ENCODE assay signal across 9 mouse cellular contexts in the genomic region with DNA sequence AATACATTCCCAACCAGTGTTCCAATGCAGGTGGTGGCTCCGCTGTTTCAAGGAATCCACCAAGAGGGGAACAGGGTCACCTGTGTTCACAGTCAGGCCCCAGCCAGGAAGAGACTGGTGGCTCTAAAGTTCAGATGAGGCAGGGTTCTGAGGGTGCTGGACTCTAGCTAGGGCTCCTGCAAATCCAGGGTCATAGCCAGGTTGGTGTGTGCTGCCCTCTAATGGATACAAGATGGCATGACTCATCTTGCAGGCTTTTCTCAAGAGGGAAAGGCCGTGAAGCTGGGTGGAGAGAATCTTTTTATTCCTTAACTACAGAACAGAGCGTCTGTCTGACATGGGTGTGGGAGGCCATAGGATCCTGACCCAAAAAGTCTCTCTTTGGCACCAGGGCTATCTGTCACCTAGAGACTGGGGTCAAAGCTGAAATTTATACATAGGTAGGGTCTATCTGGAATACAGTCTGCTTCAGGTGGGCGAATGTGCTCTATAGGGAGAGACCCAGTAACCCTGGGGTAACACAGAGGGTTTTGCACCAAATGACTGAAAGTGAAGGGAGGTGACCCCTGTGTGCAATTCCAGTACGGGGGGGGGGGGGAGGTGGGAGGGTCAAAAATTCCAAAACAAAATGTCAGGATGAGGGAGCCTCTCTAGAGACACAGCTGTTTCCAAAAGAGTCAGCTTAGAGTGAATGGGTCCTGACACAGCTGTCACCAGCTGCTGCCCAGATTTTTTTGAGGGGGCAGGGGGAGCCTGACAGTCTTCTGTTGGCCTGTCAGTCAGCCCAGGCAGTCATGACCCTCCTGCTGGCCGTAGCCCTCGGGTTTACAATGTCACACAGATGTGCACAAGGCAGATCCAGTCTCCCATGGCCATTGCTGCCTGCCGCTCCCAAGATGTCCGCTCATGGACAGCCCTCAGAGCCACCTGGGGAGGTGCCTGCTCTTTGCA. TPM values are rescaled to one million over a fixed set of nuclear protein-coding genes. Genes with fewer than 3 reads are reported as not detected.
A peak's percentile ranks its signal among the peaks of the same experiment; 100 is the strongest.
DNase-seq lines count a peak whose midpoint lies in the region; ATAC-seq and TF ChIP-seq lines count a peak whose summit lies in the region.
"Had no signal": no experiment of that assay in that cellular context is flagged by ENCODE, and none has a peak within 500 bp of the region (broad histone marks: within the 10 kb centered on the region; RNA-seq: fewer than 3 reads in every experiment).

No protein-coding gene starts in this region.

- no peak overlapping the region for H3K4me2 ChIP-seq in forebrain, embryonic 15.5 days (replicated peaks)
- H3K4me2 ChIP-seq in midbrain, embryonic 14.5 days (ENCODE audit: low read length): no peak overlapping the region

- 0 out of 2 replicates have a peak, but pooled peaks have one; percentile 38 for ATAC-seq in forebrain, embryonic 15.5 days (replicated peaks)
- ATAC-seq in midbrain, embryonic 14.5 days (ENCODE audit: low FRiP score, low TSS enrichment): 0 out of 2 replicates have a peak, but pooled peaks have one; percentile 7

- intact Hi-C loops in gastrocnemius, adult 2 months (cut with DNase I): no loop called here
- intact Hi-C loops in gastrocnemius, postnatal 14 days (cut with DNase I; ENCODE audit: low total_unique reads): no loop called here

- no peak overlapping the region for H3K9ac ChIP-seq in forebrain, embryonic 15.5 days (replicated peaks)
- H3K9ac ChIP-seq in midbrain, embryonic 14.5 days (replicated peaks; ENCODE audit: low read length): no peak overlapping the region

- H3K9me3 ChIP-seq in forebrain, embryonic 15.5 days: no peaks in the 10 kb centered on the region
- H3K9me3 ChIP-seq in midbrain, embryonic 14.5 days (ENCODE audit: control insufficient read depth, low read length): no peaks in the 10 kb centered on the region

- no peak overlapping the region for H3K27ac ChIP-seq in gastrocnemius, adult 2 months
- H3K27ac ChIP-seq in forebrain, embryonic 15.5 days (replicated peaks): no peak overlapping the region
- no peak overlapping the region for H3K27ac ChIP-seq in midbrain, embryonic 14.5 days (replicated peaks; ENCODE audit: low read depth, low read length)

- no peak overlapping the region for H3K4me3 ChIP-seq in gastrocnemius, adult 2 months
- H3K4me3 ChIP-seq in forebrain, embryonic 15.5 days: no peak overlapping the region
- H3K4me3 ChIP-seq in midbrain, embryonic 14.5 days (replicated peaks; ENCODE audit: low read depth, low read length): no peak overlapping the region

- WGBS in forebrain, embryonic 15.5 days: 65% methylated on average over 9 of the region's 9 CpGs
- whole genome bisulfite sequencing in midbrain, embryonic 14.5 days: 55% methylated on average over 9 of the region's 9 CpGs

- no peaks in the 10 kb centered on the region for H3K27me3 ChIP-seq in forebrain, embryonic 15.5 days
- H3K27me3 ChIP-seq in midbrain, embryonic 14.5 days (ENCODE audit: control insufficient read depth, insufficient read depth, low read length): no peaks in the 10 kb centered on the region

- H3K4me1 ChIP-seq in forebrain, embryonic 15.5 days: no peaks in the 10 kb centered on the region
- no peaks in the 10 kb centered on the region for H3K4me1 ChIP-seq in midbrain, embryonic 14.5 days (ENCODE audit: control insufficient read depth, insufficient read depth, low read length)

- peak; percentile 62 for TF ChIP-seq CTCF in gastrocnemius, adult 2 months (IDR thresholded peaks at IDR 0.05)

- H3K36me3 ChIP-seq in forebrain, embryonic 15.5 days: no peaks in the 10 kb centered on the region
- H3K36me3 ChIP-seq in midbrain, embryonic 14.5 days (ENCODE audit: control insufficient read depth, insufficient read depth, low read length): no peaks in the 10 kb centered on the region

- peak; percentile 24 for DNase-seq in gastrocnemius, adult 2 months
- DNase-seq in gastrocnemius, postnatal 14 days: no peak
- DNase-seq in 416B (ENCODE audit: low read depth): peak; percentile 66
- DNase-seq in adrenal gland, postnatal 14 days: peak; percentile 45
- peak; percentile 33 for DNase-seq in kidney, postnatal 10 days
- DNase-seq in midbrain, embryonic 14.5 days: peak; percentile 66
- DNase-seq in spleen, postnatal 10 days (ENCODE audit: low spot score in 2 of 2): no peak

RNA-seq across cellular contexts. Expression of a gene that starts 44.2 kb away (rescaled TPM):
- total RNA-seq in gastrocnemius, adult 2 months (2021): not detected
- total RNA-seq in gastrocnemius, postnatal 14 days (2021): not detected
- not detected in 2 replicates for total RNA-seq in adrenal gland, postnatal 14 days (2021)
- polyA plus RNA-seq in forebrain, embryonic 15.5 days (2015; fragmentation: Nextera tagmentation; extraction: Ambion mirVana): not detected in 2 replicates
- polyA plus RNA-seq in midbrain, embryonic 14.5 days (2014; fragmentation: Nextera tagmentation; extraction: Ambion mirVana): not detected in 2 replicates
- total RNA-seq: left cerebral cortex, postnatal 25 days had no signal

Comparison
In these comparisons a context has a peak if more than half of its experiments do, and no peak if none do; other contexts are left out.
1. DNase-seq: peak in gastrocnemius, adult 2 months (single experiment), 416B (single experiment), adrenal gland, postnatal 14 days (single experiment), kidney, postnatal 10 days (single experiment) and midbrain, embryonic 14.5 days (single experiment); none in gastrocnemius, postnatal 14 days (single experiment) and spleen, postnatal 10 days (0 of 2).